Mouse (Mus musculus): ENCODE measurements around the gene Catsperg2.
"Not testable (repeated sequence)": the region's sequence is repeated elsewhere in the genome, so short reads cannot be mapped to it uniquely, and the experiment has no call there.

Gene Catsperg2

GRCm38 (mm10) chr7:29726860-29727259 is at the start of gene Catsperg2:
TSS of gene Catsperg2 (minus strand) at chr7:29727032.
- DNase-seq (ENCODE audit: low read depth, low spot score): not testable (repeated sequence)

DNA sequence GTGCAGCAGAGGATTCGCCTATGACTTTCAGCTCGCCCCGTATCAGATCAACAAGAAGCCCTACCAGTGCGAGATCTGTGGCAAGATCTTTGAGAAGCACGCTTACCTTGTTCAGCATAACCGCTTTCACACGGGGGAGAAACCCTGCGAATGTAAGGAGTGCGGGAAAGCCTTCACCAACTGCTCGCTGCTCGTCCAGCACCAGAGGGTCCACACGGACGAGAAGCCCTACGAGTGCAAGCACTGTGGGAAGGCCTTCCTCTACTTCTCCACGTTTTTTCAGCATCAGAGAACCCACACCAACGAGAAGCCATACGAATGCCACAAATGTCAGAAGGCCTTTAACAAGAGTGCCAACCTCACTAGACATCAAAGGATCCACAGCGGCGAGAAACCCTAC is 49.7 kb upstream of the Catsperg2 start:
- DNase-seq (ENCODE audit: low read depth, low spot score): no peak

GRCm38 (mm10) chr7:29774371-29774770 is 47.5 kb upstream of the Catsperg2 start:
- no peak for DNase-seq (ENCODE audit: low read depth, low spot score)

DNA sequence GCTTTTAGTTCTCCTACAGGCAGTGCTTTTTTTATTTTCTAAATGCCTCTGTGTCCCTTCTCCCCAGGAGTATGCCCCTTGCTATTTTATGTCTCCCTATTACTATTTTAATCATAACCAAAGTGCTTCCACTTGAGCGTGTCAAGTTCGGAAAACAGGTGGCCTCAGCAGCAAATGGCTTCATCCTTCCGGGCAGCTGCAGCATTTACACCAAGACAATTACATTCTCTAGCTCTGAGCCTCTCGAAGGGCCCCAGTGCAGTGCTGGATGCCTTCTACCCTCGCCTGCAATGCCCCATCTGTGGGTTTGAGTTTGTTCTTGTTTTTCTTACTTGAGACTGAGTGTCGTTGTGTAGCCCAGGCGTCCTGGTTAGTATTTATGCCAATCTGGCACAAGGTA is 46.7 kb upstream of the Catsperg2 start:
- DNase-seq (ENCODE audit: low read depth, low spot score): no peak

GRCm38 (mm10) chr7:29768980-29769379 is 42.1 kb upstream of the Catsperg2 start:
- no peak for DNase-seq (ENCODE audit: low read depth, low spot score)

GRCm38 (mm10) chr7:29768090-29768900 is 41.5 kb upstream of the Catsperg2 start, which contains the start of gene Zfp84:
TSS of gene Zfp84 (plus strand) at chr7:29768552.
- peak; percentile 93 for DNase-seq (ENCODE audit: low read depth, low spot score)

DNA sequence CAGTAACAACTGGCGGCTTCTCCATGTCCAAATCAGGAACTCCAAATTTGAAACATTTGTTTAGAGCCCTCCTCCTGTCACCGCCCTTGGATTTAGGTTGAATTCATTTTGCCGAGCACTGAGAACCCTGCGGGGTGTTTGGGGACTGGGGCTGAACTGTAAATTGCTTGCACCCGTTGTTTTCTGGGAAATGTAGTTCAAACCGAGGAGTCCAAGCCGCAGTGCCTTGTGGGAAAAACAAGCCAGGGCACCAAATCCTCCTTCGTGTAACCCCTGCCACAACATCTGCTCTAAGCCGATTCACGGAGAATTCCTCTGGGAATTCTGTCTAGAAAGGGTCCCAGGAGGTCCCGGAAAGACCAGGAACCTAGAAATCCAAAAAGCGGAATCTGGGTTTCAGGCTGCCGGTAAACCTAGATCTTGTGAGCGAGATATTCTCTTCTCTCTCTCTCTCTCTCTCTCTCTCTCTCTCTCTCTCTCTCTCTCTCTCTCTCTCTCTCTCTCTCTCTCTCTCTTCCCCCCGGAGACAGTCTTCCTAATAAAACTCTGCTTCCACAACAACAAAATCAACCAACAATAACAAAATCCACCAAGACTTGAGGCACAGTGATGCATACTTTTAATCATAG is 40.3 kb upstream of the Catsperg2 start:
- peak; percentile 85 for DNase-seq (ENCODE audit: low read depth, low spot score)

DNA sequence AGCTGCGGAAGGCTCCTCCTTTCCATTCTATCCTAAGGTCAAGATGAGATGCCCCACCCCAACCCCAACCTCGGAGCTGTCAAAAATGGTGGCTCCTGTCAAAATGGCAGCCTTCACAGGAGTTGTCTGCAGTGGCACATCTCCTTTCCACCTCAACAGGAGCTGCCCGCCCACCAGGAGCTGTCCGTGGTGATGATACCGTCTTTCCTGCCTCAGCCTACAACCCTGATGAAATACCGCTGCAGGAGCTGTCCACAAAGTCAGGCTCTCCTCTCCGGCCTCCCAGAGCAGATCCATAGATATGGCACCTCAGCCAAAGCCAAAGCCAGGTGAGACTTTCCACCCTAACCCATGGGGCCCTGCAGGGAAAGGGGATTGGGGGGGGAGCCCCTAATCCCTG is 37.9 kb upstream of the Catsperg2 start:
- no peak for DNase-seq (ENCODE audit: low read depth, low spot score)

GRCm38 (mm10) chr7:29760476-29760875 is 33.6 kb upstream of the Catsperg2 start:
- DNase-seq (ENCODE audit: low read depth, low spot score): no peak

DNA sequence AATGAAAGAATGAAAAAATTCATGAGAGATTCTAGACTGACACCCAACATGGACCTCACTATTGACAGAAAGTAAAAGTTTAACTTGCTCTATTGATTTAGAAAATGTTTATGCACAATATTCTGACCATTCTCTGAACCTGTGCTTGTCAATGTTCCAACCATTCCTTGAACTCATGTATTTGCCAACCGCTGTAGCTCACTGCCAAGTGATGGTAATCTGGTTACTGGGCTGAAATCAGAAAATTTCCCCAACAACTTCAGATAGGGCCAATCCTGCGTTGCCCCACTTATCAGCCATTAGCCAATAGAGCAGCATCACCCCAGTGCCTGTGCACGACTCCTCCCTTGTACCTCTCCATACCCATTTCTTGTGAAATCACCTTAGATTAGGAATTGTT is 15.4 kb upstream of the Catsperg2 start:
- DNase-seq (ENCODE audit: low read depth, low spot score): no peak

DNA sequence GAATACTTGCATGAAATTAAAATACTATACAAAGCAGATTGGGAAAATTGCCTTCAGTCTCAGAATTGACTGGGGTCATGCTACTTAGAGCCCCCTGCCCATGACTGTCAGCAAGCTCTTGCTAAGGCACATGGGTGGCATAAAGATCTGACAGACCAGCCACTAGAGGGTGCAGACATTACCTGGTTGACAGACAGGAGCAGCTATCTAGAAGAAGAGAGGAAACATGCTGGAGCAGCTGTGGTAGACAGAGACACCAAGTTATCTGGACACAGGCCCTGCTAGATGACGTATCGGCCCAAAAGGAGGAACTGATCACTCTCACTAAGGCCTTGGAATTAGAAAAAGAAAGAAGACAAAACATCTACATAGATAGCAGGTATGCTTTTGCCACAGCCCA is 1.2 kb upstream of the Catsperg2 start:
- peak; percentile 23 for DNase-seq (ENCODE audit: low read depth, low spot score)

DNA sequence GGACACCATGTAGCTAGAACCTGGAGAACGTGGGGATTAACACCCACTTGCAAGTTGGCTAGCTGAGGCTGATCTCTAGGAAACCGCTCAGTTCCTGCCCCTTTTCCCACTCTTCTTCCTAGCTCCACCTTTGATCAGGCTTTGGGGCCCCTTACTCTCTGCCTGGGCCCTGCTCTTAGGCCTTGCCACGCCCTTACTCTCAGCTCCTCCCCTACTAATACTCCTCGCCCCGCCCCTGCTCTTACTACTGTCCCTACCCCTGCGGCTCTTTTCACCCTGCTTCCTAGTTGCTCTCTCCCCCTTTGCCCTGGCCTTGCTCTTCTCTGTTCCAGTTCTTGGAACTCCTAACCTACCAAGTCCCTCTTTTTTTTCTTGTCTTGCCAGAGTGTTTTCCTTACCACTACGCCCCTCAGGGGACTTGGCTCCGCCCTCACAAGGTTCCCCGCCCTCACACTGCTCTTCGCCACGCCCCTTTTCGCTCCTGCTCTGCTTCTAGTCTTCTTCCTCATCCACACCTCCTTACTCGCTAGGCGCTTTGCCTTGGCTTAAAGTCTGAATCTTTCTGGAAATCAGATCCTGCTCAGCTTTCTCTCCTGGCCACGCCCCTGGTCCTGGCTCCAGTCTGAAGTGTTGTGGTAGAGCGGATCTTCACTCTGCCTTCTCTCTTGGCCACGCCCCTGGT is 1.2 kb downstream of the Catsperg2 start:
- peak; percentile 3 for DNase-seq (ENCODE audit: low read depth, low spot score)

DNA sequence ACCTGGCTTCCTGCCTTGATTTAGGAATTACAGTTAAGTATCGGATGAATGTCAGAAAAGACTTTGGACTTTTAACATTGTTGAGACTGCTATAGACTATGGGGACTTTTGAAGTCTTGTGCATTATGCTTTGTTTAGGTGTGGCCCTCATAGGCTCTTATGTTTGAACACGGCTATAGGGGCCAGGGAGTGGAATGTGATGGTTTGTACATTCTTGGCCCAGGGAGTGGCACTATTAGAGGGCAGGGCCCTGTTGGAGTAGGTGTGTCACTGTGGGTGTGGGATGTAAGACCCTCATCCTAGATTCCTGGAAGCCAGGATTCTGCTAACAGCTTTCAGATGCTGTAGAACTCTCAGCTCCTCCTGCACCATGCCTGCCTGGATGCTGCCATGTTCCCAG is 17.9 kb downstream of the Catsperg2 start:
- DNase-seq (ENCODE audit: low read depth, low spot score): not testable (repeated sequence)

GRCm38 (mm10) chr7:29695231-29695630 is 31.6 kb downstream of the Catsperg2 start:
- DNase-seq (ENCODE audit: low read depth, low spot score): not testable (repeated sequence)

GRCm38 (mm10) chr7:29681868-29682267 is 45.0 kb downstream of the Catsperg2 start:
- peak; percentile 7 for DNase-seq (ENCODE audit: low read depth, low spot score)

Data from CD4-positive, CD25-positive, alpha-beta regulatory T cell, adult 2 months (primary cell).